Mouse (Mus musculus) MEL (cell line): ENCODE measurements around the gene Gm20388. TPM values are rescaled to one million over a fixed set of nuclear protein-coding genes. Genes with fewer than 3 reads are reported as not detected.
A peak's percentile ranks its signal among the peaks of the same experiment; 100 is the strongest.

Experiments used
- DNase-seq: peaks from one replicate; pipeline ENCODE4 v3.0.0; 2011; ENCODE audit warnings: low read depth, low spot score
- H3K27ac ChIP-seq: 2 replicates; pipeline ENCODE4 v1.5.1; 2012; ENCODE audit warnings: low read depth, mild to moderate bottlenecking, control low read depth, low read length, moderate library complexity; ENCODE audit not compliant: control insufficient read depth
- H3K27me3 ChIP-seq, 2 experiments: fragments of 150-350 bp in 1 of 2; sonication (generic) in 1 of 2; 2 replicates each; pipeline ENCODE4 v1.6.1; 2012; ENCODE audit warnings: low read length in 2 of 2, mild to moderate bottlenecking in 2 of 2, improper control_type of control experiment in 1 of 2, moderate library complexity in 1 of 2; ENCODE audit not compliant: insufficient read depth in 2 of 2, control insufficient read depth in 1 of 2
- H3K36me3 ChIP-seq, 2 experiments: 2 replicates each; pipeline ENCODE4 v1.6.1; 2012 to 2014; ENCODE audit warnings: low read length in 2 of 2, improper control_type of control experiment in 1 of 2, inconsistent platforms in 1 of 2, mild to moderate bottlenecking in 1 of 2; ENCODE audit not compliant: insufficient read depth in 2 of 2, control insufficient read depth in 1 of 2
- H3K4me1 ChIP-seq, 2 experiments: fragments of 150-350 bp in 1 of 2; sonication (generic) in 1 of 2; 2 replicates each; pipeline ENCODE4 v1.6.1; 2012; ENCODE audit warnings: low read length in 2 of 2, improper control_type of control experiment in 1 of 2, mild to moderate bottlenecking in 1 of 2; ENCODE audit not compliant: insufficient read depth in 2 of 2, control insufficient read depth in 1 of 2
- H3K4me3 ChIP-seq, 2 experiments: fragments of 150-350 bp in 1 of 2; sonication (generic) in 1 of 2; 2 replicates each; pipeline ENCODE4 v1.5.1; 2012; ENCODE audit warnings: low read depth in 2 of 2, low read length in 2 of 2, mild to moderate bottlenecking in 2 of 2, moderate library complexity in 2 of 2, control low read depth in 1 of 2, improper control_type of control experiment in 1 of 2; ENCODE audit not compliant: control insufficient read depth in 1 of 2, insufficient read depth in 1 of 2
- H3K79me2 ChIP-seq: 2 replicates; pipeline ENCODE4 v1.6.1; 2012; ENCODE audit warnings: mild to moderate bottlenecking, low read length, moderate library complexity; ENCODE audit not compliant: control insufficient read depth, poor library complexity, insufficient read depth
- H3K9ac ChIP-seq: 2 replicates; pipeline ENCODE4 v1.6.1; 2012; ENCODE audit warnings: low read depth, mild to moderate bottlenecking, control low read depth, low read length, moderate library complexity; ENCODE audit not compliant: control insufficient read depth, poor library complexity, severe bottlenecking
- H3K9me3 ChIP-seq: fragments of 150-350 bp; sonication (generic); replicated peaks from 2 replicates; pipeline ENCODE4 v1.6.1; 2012; ENCODE audit warnings: mild to moderate bottlenecking, low read length, improper control_type of control experiment, moderate library complexity; ENCODE audit not compliant: insufficient read depth
- BHLHE40 ChIP-seq: IDR thresholded peaks from 2 replicates; pipeline ENCODE4 v1.6.1; 2012; ENCODE audit warnings: low read depth, mild to moderate bottlenecking, inconsistent platforms, low read length, improper control_type of control experiment, borderline replicate concordance
- CHD1 ChIP-seq: IDR thresholded peaks from 2 replicates; pipeline ENCODE4 v1.6.1; 2012; ENCODE audit warnings: low read depth, mild to moderate bottlenecking, inconsistent platforms, low read length, improper control_type of control experiment
- CHD2 ChIP-seq: IDR thresholded peaks from 2 replicates; pipeline ENCODE4 v1.6.1; 2011; ENCODE audit warnings: low read length, improper control_type of control experiment
- CTCF ChIP-seq, 3 experiments: IDR thresholded peaks in 2 of 3; conservative IDR thresholded peaks in 1 of 3; 2 replicates each; pipeline ENCODE4 v1.5.1; 2011 to 2012; ENCODE audit warnings: low read length in 3 of 3, low read depth in 2 of 3, mild to moderate bottlenecking in 2 of 3, improper control_type of control experiment in 1 of 3, inconsistent platforms in 1 of 3, mixed read lengths in 1 of 3, moderate library complexity in 1 of 3; ENCODE audit not compliant: control insufficient read depth in 1 of 3, insufficient read depth in 1 of 3, poor library complexity in 1 of 3, severe bottlenecking in 1 of 3
- E2F4 ChIP-seq: IDR thresholded peaks from 2 replicates; pipeline ENCODE4 v1.6.1; 2011; ENCODE audit warnings: low read depth, low read length, improper control_type of control experiment, borderline replicate concordance
- ELF1 ChIP-seq: IDR thresholded peaks from 2 replicates; pipeline ENCODE4 v1.6.1; 2014; ENCODE audit warnings: low read depth, mild to moderate bottlenecking, inconsistent platforms, low read length, improper control_type of control experiment, moderate library complexity
- GABPA ChIP-seq: IDR thresholded peaks from 2 replicates; pipeline ENCODE4 v1.6.1; 2012; ENCODE audit warnings: low read depth, mild to moderate bottlenecking, inconsistent platforms, low read length, improper control_type of control experiment, moderate library complexity
- GATA1 ChIP-seq: IDR thresholded peaks from 2 replicates; pipeline ENCODE4 v1.6.1; 2011; ENCODE audit warnings: low read depth, low read length, improper control_type of control experiment
- JUND ChIP-seq: IDR thresholded peaks from 2 replicates; pipeline ENCODE4 v1.6.1; 2011; ENCODE audit warnings: low read depth, mild to moderate bottlenecking, improper control_type of control experiment, low read length
- KAT2A ChIP-seq: conservative IDR thresholded peaks from 2 replicates; pipeline ENCODE4 v1.6.1; 2012; ENCODE audit warnings: low read depth, low read length, improper control_type of control experiment, inconsistent platforms
- MAFK ChIP-seq: IDR thresholded peaks from 2 replicates; pipeline ENCODE4 v1.6.1; 2011; ENCODE audit warnings: low read depth, mild to moderate bottlenecking, low read length, improper control_type of control experiment, borderline replicate concordance
- MAX ChIP-seq: IDR thresholded peaks from 2 replicates; pipeline ENCODE4 v1.6.1; 2011; ENCODE audit warnings: low read length, improper control_type of control experiment
- MEF2A ChIP-seq: IDR thresholded peaks from 2 replicates; pipeline ENCODE4 v1.6.1; 2014; ENCODE audit warnings: low read depth, mild to moderate bottlenecking, inconsistent platforms, low read length, improper control_type of control experiment; ENCODE audit not compliant: poor library complexity, insufficient replicate concordance, severe bottlenecking; ENCODE audit errors: extremely low read depth
- POLR2A ChIP-seq, 2 experiments: IDR thresholded peaks; 2 replicates each; pipeline ENCODE4 v1.6.1; 2011 to 2012; ENCODE audit warnings: low read length in 2 of 2, mild to moderate bottlenecking in 2 of 2, control low read depth in 1 of 2, improper control_type of control experiment in 1 of 2, low read depth in 1 of 2, moderate library complexity in 1 of 2; ENCODE audit not compliant: control insufficient read depth in 1 of 2, insufficient read depth in 1 of 2, poor library complexity in 1 of 2
- POLR2AphosphoS2 ChIP-seq: IDR thresholded peaks from 2 replicates; pipeline ENCODE4 v1.6.1; 2011; ENCODE audit warnings: low read length, improper control_type of control experiment
- RAD21 ChIP-seq: IDR thresholded peaks from 2 replicates; pipeline ENCODE4 v1.6.1; 2011; ENCODE audit warnings: mild to moderate bottlenecking, low read depth, low read length, improper control_type of control experiment
- RCOR1 ChIP-seq: IDR thresholded peaks from 2 replicates; pipeline ENCODE4 v1.6.1; 2012; ENCODE audit warnings: low read depth, mild to moderate bottlenecking, inconsistent platforms, low read length, improper control_type of control experiment
- SIN3A ChIP-seq: IDR thresholded peaks from 2 replicates; pipeline ENCODE4 v1.6.1; 2012; ENCODE audit warnings: low read length, improper control_type of control experiment, inconsistent platforms
- SMC3 ChIP-seq: IDR thresholded peaks from 2 replicates; pipeline ENCODE4 v1.6.1; 2011; ENCODE audit warnings: low read depth, low read length, improper control_type of control experiment
- TAL1 ChIP-seq: IDR thresholded peaks from 2 replicates; pipeline ENCODE4 v1.6.1; 2012; ENCODE audit warnings: mild to moderate bottlenecking, inconsistent platforms, low read length, moderate library complexity, mixed read lengths
- TBP ChIP-seq: IDR thresholded peaks from 2 replicates; pipeline ENCODE4 v1.8.0; 2011; ENCODE audit warnings: low read depth, low read length, improper control_type of control experiment
- TCF12 ChIP-seq: IDR thresholded peaks from 2 replicates; pipeline ENCODE4 v1.6.1; 2014; ENCODE audit warnings: low read depth, mild to moderate bottlenecking, inconsistent platforms, low read length, improper control_type of control experiment, moderate library complexity
- UBTF ChIP-seq: IDR thresholded peaks from 2 replicates; pipeline ENCODE4 v1.6.1; 2012; ENCODE audit warnings: low read depth, mild to moderate bottlenecking, inconsistent platforms, low read length, improper control_type of control experiment, moderate library complexity, borderline replicate concordance; ENCODE audit not compliant: insufficient read depth
- USF1 ChIP-seq: IDR thresholded peaks from 2 replicates; pipeline ENCODE4 v1.6.1; 2014; ENCODE audit warnings: low read depth, mild to moderate bottlenecking, inconsistent platforms, low read length, improper control_type of control experiment, moderate library complexity
- USF2 ChIP-seq, 2 experiments: IDR thresholded peaks; 2 replicates each; pipeline ENCODE4 v1.6.1; 2011 to 2012; ENCODE audit warnings: improper control_type of control experiment in 2 of 2, low read length in 2 of 2, borderline replicate concordance in 1 of 2, inconsistent platforms in 1 of 2, low read depth in 1 of 2, mild to moderate bottlenecking in 1 of 2; ENCODE audit not compliant: insufficient read depth in 1 of 2
- ZC3H11A ChIP-seq: IDR thresholded peaks from 2 replicates; pipeline ENCODE4 v1.6.1; 2012; ENCODE audit warnings: low read depth, mild to moderate bottlenecking, inconsistent platforms, low read length, improper control_type of control experiment
- ZKSCAN1 ChIP-seq: IDR thresholded peaks from 2 replicates; pipeline ENCODE4 v1.6.1; 2012; ENCODE audit warnings: low read depth, mild to moderate bottlenecking, inconsistent platforms, low read length, improper control_type of control experiment, moderate library complexity
- ZMIZ1 ChIP-seq: IDR thresholded peaks from 2 replicates; pipeline ENCODE4 v1.6.1; 2012; ENCODE audit warnings: low read depth, mild to moderate bottlenecking, inconsistent platforms, low read length, improper control_type of control experiment, moderate library complexity
- ZNF384 ChIP-seq: IDR thresholded peaks from 2 replicates; pipeline ENCODE4 v1.6.1; 2012; ENCODE audit warnings: low read depth, mild to moderate bottlenecking, inconsistent platforms, low read length, improper control_type of control experiment
- polyA plus RNA-seq, 2 experiments: library from polyadenylated mRNA; stranded (reverse) in 1 of 2; unstranded in 1 of 2; fragments of >175 nt in 1 of 2; fragments of >200 nt in 1 of 2; gene quantifications; 2 replicates each; pipeline versions ENCODE4 v1.2.1 to v1.2.4; 2012; ENCODE audit warnings: low replicate concordance in 2 of 2, low read depth in 1 of 2; ENCODE audit not compliant: insufficient read length in 2 of 2, insufficient read depth in 1 of 2, missing spikeins in 1 of 2
- total RNA-seq: library from RNA; depleted of rRNA; stranded (reverse); fragments of 300-350 nt; gene quantifications from 2 replicates; pipeline ENCODE4 v1.2.3, GENCODE M21; 2012

Gene Gm20388
- total and polyA plus RNA-seq, 3 experiments: 11.1 to 17.8 TPM; not detected in 1

- H3K9me3 ChIP-seq: no peaks in the 10 kb centered on the region
- no peak for TF ChIP-seq RCOR1
- TF ChIP-seq CHD1: no peak
- no peak for TF ChIP-seq ZNF384
- no peak for TF ChIP-seq UBTF
- no peak for TF ChIP-seq ELF1
- no peak for TF ChIP-seq TAL1
- TF ChIP-seq USF2 (IDR thresholded peaks at IDR 0.05; ENCODE audit: borderline replicate concordance in 1 of 2, insufficient read depth in 1 of 2, low read depth in 1 of 2, low read length in 2 of 2): no peak
- no peak for TF ChIP-seq GATA1
- TF ChIP-seq SIN3A: no peak
- TF ChIP-seq CHD2: no peak
- TF ChIP-seq ZMIZ1: no peak
- TF ChIP-seq BHLHE40: no peak
- TF ChIP-seq CTCF (IDR thresholded peaks at IDR 0.05 in 2 of 3, conservative IDR thresholded peaks at IDR 0.05 in 1 of 3; ENCODE audit: control insufficient read depth in 1 of 3, insufficient read depth in 1 of 3, low read depth in 2 of 3, low read length in 3 of 3, poor library complexity in 1 of 3, severe bottlenecking in 1 of 3): no peak
- TF ChIP-seq TBP: no peak
- no peak for TF ChIP-seq TCF12
- TF ChIP-seq MEF2A: no peak
Measured at GRCm38 (mm10) chr8:121213651-121214050, 1303.0 kb downstream of the Gm20388 start.

GRCm38 (mm10) chr8:121214975-121215374, 1304.3 kb downstream of the Gm20388 start:
- Histone ChIP-seq H3K27me3 (no peaks in the 10 kb centered on the region), H3K4me3 (no peak overlapping the region), H3K9me3 (no peaks in the 10 kb centered on the region), H3K27ac (no peak overlapping the region), H3K4me1 (no peaks in the 10 kb centered on the region), H3K79me2 (no peaks in the 10 kb centered on the region), H3K36me3 (no peaks in the 10 kb centered on the region), H3K9ac (no peak overlapping the region)
- TF ChIP-seq CTCF (IDR thresholded peaks at IDR 0.05 in 2 of 3, conservative IDR thresholded peaks at IDR 0.05 in 1 of 3; ENCODE audit: control insufficient read depth in 1 of 3, insufficient read depth in 1 of 3, low read depth in 2 of 3, low read length in 3 of 3, poor library complexity in 1 of 3, severe bottlenecking in 1 of 3): peak; percentile 82 to 92 (median 89)
- peak; percentile 78 for TF ChIP-seq RAD21
- peak; percentile 86 for TF ChIP-seq ZC3H11A
- no peak for TF ChIP-seq SIN3A
- TF ChIP-seq USF1: no peak
- TF ChIP-seq JUND: no peak
- no peak for TF ChIP-seq ZKSCAN1
- TF ChIP-seq GABPA: no peak
- TF ChIP-seq KAT2A: no peak
- no peak for TF ChIP-seq POLR2AphosphoS2
- TF ChIP-seq E2F4: no peak
- no peak for TF ChIP-seq TAL1
- TF ChIP-seq TCF12: no peak
- no peak for TF ChIP-seq MAX
- no peak for TF ChIP-seq MAFK
- no peak for TF ChIP-seq POLR2A (IDR thresholded peaks at IDR 0.05; ENCODE audit: control insufficient read depth in 1 of 2, insufficient read depth in 1 of 2, low read depth in 1 of 2, low read length in 2 of 2, poor library complexity in 1 of 2)
- peak; percentile 93 for TF ChIP-seq SMC3
- peak; percentile 67 for DNase-seq

More at GRCm38 (mm10) chr8:121213651-121214050, 1303.0 kb downstream of the Gm20388 start:
- Histone ChIP-seq H3K79me2 (no peaks in the 10 kb centered on the region), H3K4me3 (no peak overlapping the region), H3K4me1 (no peaks in the 10 kb centered on the region), H3K36me3 (no peaks in the 10 kb centered on the region), H3K9ac (no peak overlapping the region), H3K27me3 (no peaks in the 10 kb centered on the region), H3K27ac (no peak overlapping the region)
- no peak for DNase-seq
